Mouse (Mus musculus): ENCODE measurements around the gene Cic.
"Not testable (repeated sequence)": the region's sequence is repeated elsewhere in the genome, so short reads cannot be mapped to it uniquely, and the experiment has no call there.

- not testable (repeated sequence) for TF ChIP-seq TAL1, GATA1 (IDR thresholded peaks at IDR 0.05; ENCODE audit: low read length)
These were observed 1.8 kb upstream of the Cic start for GRCm38 (mm10) chr7:25265743-25266142.

Measured in erythroblast, embryonic 14.5 days (primary cell).